Mouse (Mus musculus) forebrain, embryonic 16.5 days (tissue): Measurements from ENCODE around the gene Fkbp15. TPM values are rescaled to one million over a fixed set of nuclear protein-coding genes. Genes with fewer than 3 reads are reported as not detected.

Experiments
- ATAC-seq: fragments of 200-750 bp; cut with Nextera tagmentation; 2 replicates; pipeline ENCODE4 v1.8.0; 2017; ENCODE audit warnings: mild to moderate bottlenecking, moderate library complexity
- H3K27ac ChIP-seq: fragments of 300-500 bp; sonication (generic); 2 replicates; pipeline ENCODE4 v1.5.1; 2014; ENCODE audit warnings: low read length, control low read depth
- H3K27me3 ChIP-seq: fragments of 300-500 bp; sonication (generic); replicated peaks from 2 replicates; pipeline ENCODE4 v1.6.1; 2014; ENCODE audit warnings: low read length; ENCODE audit not compliant: control insufficient read depth, insufficient read depth
- H3K36me3 ChIP-seq: fragments of 300-500 bp; sonication (generic); 2 replicates; pipeline ENCODE4 v1.6.1; 2014; ENCODE audit not compliant: control insufficient read depth, insufficient read depth
- H3K4me1 ChIP-seq: fragments of 300-500 bp; sonication (generic); replicated peaks from 2 replicates; pipeline ENCODE4 v1.6.1; 2014; ENCODE audit warnings: low read length; ENCODE audit not compliant: control insufficient read depth, insufficient read depth
- H3K4me2 ChIP-seq: fragments of 300-500 bp; sonication (generic); 2 replicates; pipeline ENCODE4 v1.6.1; 2014; ENCODE audit warnings: mild to moderate bottlenecking, low read length, control low read depth
- H3K4me3 ChIP-seq: fragments of 300-500 bp; sonication (generic); replicated peaks from 2 replicates; pipeline ENCODE4 v1.5.1; 2014; ENCODE audit warnings: mild to moderate bottlenecking, low read length, control low read depth
- H3K9ac ChIP-seq: fragments of 300-500 bp; sonication (generic); replicated peaks from 2 replicates; pipeline ENCODE4 v1.6.1; 2014; ENCODE audit warnings: low read depth, low read length, control low read depth
- H3K9me3 ChIP-seq: fragments of 300-500 bp; sonication (generic); 2 replicates; pipeline ENCODE4 v1.6.1; 2016; ENCODE audit warnings: low read length; ENCODE audit not compliant: control insufficient read depth
- WGBS: fragments of 180-500 bp; shearing (Covaris S2); extraction: QIAGEN DNeasy Blood & Tissue Kit; methylation state at CpG from one replicate; pipeline ENCODE4 v1.1.7; 2014; 5-methylcytosine and 5-hydroxymethylcytosine counted together
- polyA plus RNA-seq: library from polyadenylated mRNA; unstranded; fragments of >200 nt; fragmentation: Nextera tagmentation; extraction: Ambion mirVana; gene quantifications from 2 replicates; pipeline ENCODE4 v1.2.1, GENCODE M21; 2015

Gene Fkbp15
- polyA plus RNA-seq, 1 experiment from 2014 or later = 23.5 TPM

DNA sequence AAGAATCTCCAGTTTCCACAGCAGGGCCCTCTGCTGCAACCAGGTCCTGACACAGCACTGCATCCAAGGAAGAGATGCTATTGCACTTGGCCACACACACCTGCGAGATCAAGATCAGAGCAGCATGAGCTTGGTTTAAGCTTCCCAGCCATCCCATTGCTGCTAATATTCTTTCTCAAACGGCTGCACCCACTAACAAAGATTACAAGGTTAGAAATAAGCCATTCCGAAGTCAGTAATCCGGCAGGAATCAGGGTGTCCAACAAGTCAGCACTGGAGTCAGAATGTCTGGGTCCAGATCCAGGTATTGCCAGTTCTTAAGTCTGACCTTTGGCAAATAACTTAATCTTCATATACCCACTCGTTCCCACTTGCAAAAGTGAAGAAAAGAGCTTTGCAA lies 21.8 kb downstream of the Fkbp15 start:
- H3K9ac ChIP-seq = no peak overlapping the region
- no peak for ATAC-seq
- 94% methylated on average over 5 of the region's 5 CpGs for WGBS
- H3K4me1 ChIP-seq = no peaks in the 10 kb centered on the region
- H3K36me3 ChIP-seq = peaks cover 12% of the 10 kb centered on the region
- no peak overlapping the region for H3K4me3 ChIP-seq
- H3K4me2 ChIP-seq = no peak overlapping the region
- H3K27ac ChIP-seq = no peak overlapping the region
- H3K9me3 ChIP-seq = no peaks in the 10 kb centered on the region
- H3K27me3 ChIP-seq = no peaks in the 10 kb centered on the region

DNA sequence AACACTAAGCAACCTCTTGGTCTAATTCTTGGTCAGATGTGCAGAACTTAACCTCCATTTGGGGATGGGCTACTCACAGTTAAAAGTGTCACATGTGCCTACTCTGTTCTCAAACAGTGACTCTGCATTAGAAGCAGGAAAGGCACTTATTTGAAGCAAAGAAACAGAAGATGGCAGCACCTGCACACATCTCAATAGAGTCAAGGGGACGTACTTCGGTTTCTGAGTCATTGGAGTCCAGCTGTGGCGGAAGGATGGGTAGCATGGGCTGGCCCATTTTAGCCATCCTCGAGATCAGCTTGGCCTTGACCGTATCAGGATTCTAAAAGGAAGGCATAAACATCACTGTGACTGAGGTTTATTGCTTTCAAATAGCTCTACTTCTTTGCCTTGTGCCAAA lies 28.4 kb downstream of the Fkbp15 start:
- Histone ChIP-seq H3K27ac (no peak overlapping the region), H3K9ac (no peak overlapping the region), H3K4me1 (no peaks in the 10 kb centered on the region), H3K27me3 (no peaks in the 10 kb centered on the region), H3K36me3 (peaks cover 25% of the 10 kb centered on the region), H3K4me3 (no peak overlapping the region), H3K9me3 (no peaks in the 10 kb centered on the region), H3K4me2 (no peak overlapping the region)
- ATAC-seq = no peak
- 78% methylated on average over 5 of the region's 5 CpGs for WGBS

DNA sequence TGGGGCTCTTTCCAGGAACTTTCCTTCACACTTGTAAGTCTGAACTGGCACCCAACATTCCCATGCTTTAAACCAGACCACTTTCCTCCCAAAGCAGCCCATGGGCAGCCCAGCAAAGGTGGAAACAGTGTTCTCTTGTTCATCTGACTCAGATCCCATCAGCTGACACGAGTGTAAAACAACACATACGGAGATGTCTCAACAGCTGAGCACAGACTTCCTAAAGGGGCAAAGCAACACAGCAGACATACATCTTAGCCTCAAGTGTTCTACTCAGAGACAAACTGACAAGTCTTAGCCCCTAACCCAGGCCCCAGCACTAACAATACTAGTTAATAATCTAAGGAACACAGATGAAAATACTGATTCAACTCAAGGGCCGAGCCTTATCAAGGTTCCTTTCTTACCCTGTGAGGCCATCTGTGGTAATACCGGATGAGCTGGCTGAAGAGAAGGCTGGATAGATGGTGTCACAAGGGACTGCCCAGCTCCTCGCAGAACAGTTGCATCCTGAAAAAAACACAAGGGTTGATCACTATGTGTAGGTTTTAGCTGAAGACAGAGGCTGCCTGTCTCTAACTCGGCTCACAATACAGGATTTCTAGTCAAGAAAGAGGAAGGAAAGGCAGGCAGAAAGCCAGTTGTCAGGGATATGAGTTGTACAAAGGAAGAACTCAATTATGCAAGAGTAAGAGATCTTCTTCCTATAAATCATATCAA lies 31.2 kb downstream of the Fkbp15 start:
- H3K4me3 ChIP-seq = no peak overlapping the region
- ATAC-seq = no peak
- no peak overlapping the region for H3K9ac ChIP-seq
- H3K27me3 ChIP-seq = no peaks in the 10 kb centered on the region
- H3K4me1 ChIP-seq = no peaks in the 10 kb centered on the region
- H3K9me3 ChIP-seq = no peaks in the 10 kb centered on the region
- peaks cover 28% of the 10 kb centered on the region for H3K36me3 ChIP-seq
- H3K27ac ChIP-seq = no peak overlapping the region
- H3K4me2 ChIP-seq = no peak overlapping the region
- WGBS = 86% methylated on average over 6 of the region's 6 CpGs

DNA sequence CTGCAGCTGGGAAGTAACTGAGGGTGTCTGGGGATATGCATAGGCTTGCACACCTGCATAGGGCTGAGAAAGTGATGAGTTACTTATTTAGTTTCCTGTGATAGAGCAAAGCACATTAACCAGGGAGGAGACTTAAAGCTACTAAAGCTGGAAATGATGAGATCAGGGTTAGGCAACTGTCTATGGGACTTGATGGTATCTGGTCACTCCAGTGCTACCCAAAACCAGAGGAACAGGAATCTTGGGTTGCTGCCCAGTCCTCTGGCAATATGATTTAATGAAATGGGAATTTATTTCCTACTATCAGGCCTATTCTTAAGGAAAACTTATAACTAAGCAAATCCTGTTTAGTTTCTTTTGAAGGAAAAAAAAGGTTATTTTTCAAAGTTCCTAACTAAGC lies 34.2 kb downstream of the Fkbp15 start:
- no peaks in the 10 kb centered on the region for H3K27me3 ChIP-seq
- no peak for ATAC-seq
- H3K36me3 ChIP-seq = peaks cover 40% of the 10 kb centered on the region
- no peaks in the 10 kb centered on the region for H3K9me3 ChIP-seq
- H3K4me3 ChIP-seq = no peak overlapping the region
- no peak overlapping the region for H3K9ac ChIP-seq
- no peak overlapping the region for H3K27ac ChIP-seq
- H3K4me1 ChIP-seq = no peaks in the 10 kb centered on the region
- H3K4me2 ChIP-seq = no peak overlapping the region

DNA sequence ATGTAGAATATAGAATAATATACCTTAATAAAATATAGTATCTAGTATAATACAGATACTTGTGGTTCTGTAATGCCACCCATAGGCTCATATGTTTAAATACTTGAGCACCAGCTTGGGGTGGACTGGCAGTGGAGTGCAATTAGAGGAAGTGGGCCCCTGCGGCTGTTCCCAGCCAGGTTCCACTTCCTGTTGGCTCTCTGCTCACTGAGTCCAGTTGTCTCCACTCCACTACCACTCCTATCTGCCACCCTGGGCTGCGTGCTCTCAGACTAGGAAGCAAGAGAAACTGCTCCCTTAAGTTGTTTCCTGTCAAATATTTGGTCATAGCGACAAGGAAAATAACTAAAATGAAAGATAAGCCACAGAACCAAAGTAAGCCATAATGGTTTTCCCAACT lies 37.7 kb downstream of the Fkbp15 start:
- Histone ChIP-seq H3K4me1 (no peaks in the 10 kb centered on the region), H3K27me3 (no peaks in the 10 kb centered on the region), H3K4me2 (no peak overlapping the region), H3K4me3 (no peak overlapping the region), H3K9ac (no peak overlapping the region), H3K36me3 (peaks cover 41% of the 10 kb centered on the region), H3K9me3 (no peaks in the 10 kb centered on the region), H3K27ac (no peak overlapping the region)
- no peak for ATAC-seq
- 96% methylated on average over 3 of the region's 3 CpGs for WGBS

DNA sequence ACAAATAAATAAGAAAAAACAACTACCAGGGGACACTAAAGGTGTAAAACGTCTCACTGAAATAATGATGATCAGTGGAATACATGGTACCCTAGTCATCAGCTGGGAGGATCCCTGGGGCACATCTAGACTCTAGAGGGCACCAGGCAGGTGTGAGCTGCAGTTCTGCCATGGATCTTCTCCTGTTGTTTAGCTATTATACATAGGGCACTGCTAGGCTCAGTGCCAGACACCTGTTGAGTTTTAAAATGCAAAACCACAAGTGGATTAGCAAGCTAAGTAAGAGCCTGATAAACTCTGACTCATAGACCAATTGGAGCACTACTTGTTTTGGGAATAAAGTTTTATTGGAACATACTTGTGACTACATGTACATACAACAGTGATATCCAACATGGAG lies 42.1 kb downstream of the Fkbp15 start:
- Histone ChIP-seq H3K9ac (no peak overlapping the region), H3K4me3 (no peak overlapping the region), H3K27me3 (no peaks in the 10 kb centered on the region), H3K27ac (no peak overlapping the region), H3K36me3 (peaks cover 22% of the 10 kb centered on the region), H3K4me1 (no peaks in the 10 kb centered on the region), H3K4me2 (no peak overlapping the region), H3K9me3 (no peaks in the 10 kb centered on the region)
- ATAC-seq = no peak
- 86% methylated on average over 1 of the region's 1 CpGs for WGBS

DNA sequence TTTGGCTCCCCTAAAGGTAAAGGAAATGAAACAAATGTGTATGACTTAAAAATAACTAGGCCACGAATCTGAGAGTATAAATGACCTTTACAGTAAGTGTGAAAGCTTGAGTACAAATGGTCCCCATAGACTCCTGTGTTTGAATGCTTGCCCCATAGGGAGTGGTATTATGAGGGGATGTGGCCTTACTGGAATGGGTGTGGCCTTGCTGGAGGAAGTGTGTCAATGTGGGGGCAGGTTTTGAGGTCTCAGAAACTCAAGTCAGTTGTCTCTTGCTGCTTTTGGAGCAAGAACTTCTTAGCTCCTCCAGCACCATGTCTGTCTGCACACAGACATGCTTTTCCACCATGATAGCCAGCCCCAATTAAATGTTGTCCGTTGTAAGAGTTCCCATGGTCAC lies 43.9 kb downstream of the Fkbp15 start:
- H3K4me3 ChIP-seq = no peak overlapping the region
- ATAC-seq = no peak
- H3K36me3 ChIP-seq = peaks cover 15% of the 10 kb centered on the region
- no peak overlapping the region for H3K4me2 ChIP-seq
- 89% methylated on average over 2 of the region's 2 CpGs for WGBS
- H3K9ac ChIP-seq = no peak overlapping the region
- H3K9me3 ChIP-seq = no peaks in the 10 kb centered on the region
- H3K27me3 ChIP-seq = no peaks in the 10 kb centered on the region
- no peak overlapping the region for H3K27ac ChIP-seq
- H3K4me1 ChIP-seq = no peaks in the 10 kb centered on the region

DNA sequence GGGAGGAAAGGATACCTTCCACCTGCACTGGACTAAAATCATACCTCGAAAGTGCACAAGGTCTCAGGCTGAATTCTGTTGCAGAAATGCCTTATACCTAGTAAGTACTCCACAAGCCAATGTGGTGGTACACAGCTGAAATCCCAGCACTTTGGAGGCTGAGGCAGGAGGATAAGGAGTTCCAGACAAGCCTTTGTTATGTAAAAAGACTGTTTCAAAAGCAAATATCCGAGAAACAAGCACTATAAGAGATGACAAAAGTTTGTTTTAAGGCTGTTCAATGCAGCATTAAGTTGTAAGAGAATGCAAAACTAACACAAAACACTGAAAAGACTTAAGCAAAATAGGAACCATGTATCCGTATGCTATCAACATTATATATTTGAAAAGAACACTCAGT lies 45.8 kb downstream of the Fkbp15 start:
- Histone ChIP-seq H3K4me2 (no peak overlapping the region), H3K9me3 (no peaks in the 10 kb centered on the region), H3K36me3 (peaks cover 6% of the 10 kb centered on the region; the same call in 1 of the 2 replicates), H3K9ac (no peak overlapping the region), H3K4me3 (no peak overlapping the region), H3K27me3 (no peaks in the 10 kb centered on the region), H3K4me1 (no peaks in the 10 kb centered on the region), H3K27ac (no peak overlapping the region)
- WGBS = 77% methylated on average over 3 of the region's 3 CpGs
- no peak for ATAC-seq

DNA sequence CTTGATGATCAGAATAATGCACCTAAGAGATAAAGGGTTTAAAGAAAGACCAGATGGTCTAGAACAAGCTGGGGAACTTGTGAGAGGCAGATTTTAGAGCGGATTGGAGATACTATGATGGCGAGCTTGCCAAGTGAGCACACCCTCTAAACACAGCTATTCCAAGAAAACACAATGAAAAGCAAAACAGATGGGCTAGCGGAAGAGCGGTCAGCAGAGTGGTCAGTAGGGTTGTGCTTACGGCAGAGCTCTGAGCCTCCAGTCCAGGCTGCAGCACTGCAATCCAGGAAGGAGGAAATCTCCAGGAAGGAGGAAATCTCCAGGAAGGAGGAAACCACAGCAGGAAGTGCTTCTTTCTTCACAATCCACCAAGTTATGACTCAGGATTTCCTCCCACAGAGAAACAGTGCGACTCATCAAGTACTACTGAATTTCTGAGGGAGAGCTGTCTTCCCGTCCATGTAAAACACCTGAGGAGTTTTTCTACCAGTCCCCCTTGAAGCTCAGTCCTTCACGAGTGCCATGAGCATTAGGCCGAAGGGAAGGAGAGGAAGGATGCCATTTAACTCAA lies 46.6 kb downstream of the Fkbp15 start:
- no peaks in the 10 kb centered on the region for H3K4me1 ChIP-seq
- no peak overlapping the region for H3K4me2 ChIP-seq
- no peaks in the 10 kb centered on the region for H3K9me3 ChIP-seq
- no peak for ATAC-seq
- no peak overlapping the region for H3K27ac ChIP-seq
- H3K36me3 ChIP-seq = peaks cover 6% of the 10 kb centered on the region; the same call in 1 of the 2 replicates
- no peak overlapping the region for H3K9ac ChIP-seq
- H3K4me3 ChIP-seq = no peak overlapping the region
- no peaks in the 10 kb centered on the region for H3K27me3 ChIP-seq
- 90% methylated on average over 9 of the region's 9 CpGs for WGBS
